Mouse (Mus musculus) cerebellum, adult 9-10 months (tissue): Measurements from ENCODE around the gene Dsp.

Experiments
- DNase-seq: peaks from one replicate; pipeline ENCODE4 v3.0.0; 2022

Gene Dsp

DNA sequence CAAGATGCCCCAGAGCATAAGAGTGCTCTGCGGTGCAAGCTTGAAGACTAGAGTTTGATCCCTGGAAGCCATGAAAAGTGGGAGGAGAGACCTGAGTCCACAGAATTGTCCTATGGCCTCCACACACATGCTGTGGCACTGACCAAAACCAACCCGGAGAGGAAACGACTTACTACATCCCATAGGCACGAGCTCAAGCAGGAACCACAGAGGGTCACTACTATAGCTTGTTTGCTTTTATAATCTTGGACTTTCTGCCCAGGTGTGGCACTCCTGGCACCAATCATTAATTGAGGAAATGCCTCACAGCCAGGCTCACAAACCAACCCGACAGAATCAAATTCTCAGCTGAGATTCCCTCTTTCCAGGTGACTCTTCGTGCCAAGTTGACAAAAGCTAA is 50.3 kb downstream of the Dsp start:
- DNase-seq: no peak

DNA sequence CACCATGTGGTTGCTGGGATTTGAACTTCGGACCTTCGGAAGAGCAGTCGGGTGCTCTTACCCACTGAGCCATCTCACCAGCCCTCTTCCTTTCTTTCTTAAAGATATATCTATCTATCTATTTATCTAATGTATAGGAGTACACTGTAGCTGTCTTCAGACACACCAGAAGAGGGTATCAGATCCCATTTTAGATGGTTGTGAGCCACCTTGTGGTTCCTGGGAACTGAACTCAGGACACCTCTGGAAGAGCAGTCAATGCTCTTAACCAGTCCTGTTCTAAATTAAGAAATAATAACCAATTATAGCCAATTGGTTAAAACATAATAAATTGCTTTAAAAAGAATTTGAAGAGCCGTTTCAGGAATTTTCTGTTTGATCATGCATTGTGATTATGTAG is 53.1 kb downstream of the Dsp start:
- DNase-seq: peak; percentile 3

DNA sequence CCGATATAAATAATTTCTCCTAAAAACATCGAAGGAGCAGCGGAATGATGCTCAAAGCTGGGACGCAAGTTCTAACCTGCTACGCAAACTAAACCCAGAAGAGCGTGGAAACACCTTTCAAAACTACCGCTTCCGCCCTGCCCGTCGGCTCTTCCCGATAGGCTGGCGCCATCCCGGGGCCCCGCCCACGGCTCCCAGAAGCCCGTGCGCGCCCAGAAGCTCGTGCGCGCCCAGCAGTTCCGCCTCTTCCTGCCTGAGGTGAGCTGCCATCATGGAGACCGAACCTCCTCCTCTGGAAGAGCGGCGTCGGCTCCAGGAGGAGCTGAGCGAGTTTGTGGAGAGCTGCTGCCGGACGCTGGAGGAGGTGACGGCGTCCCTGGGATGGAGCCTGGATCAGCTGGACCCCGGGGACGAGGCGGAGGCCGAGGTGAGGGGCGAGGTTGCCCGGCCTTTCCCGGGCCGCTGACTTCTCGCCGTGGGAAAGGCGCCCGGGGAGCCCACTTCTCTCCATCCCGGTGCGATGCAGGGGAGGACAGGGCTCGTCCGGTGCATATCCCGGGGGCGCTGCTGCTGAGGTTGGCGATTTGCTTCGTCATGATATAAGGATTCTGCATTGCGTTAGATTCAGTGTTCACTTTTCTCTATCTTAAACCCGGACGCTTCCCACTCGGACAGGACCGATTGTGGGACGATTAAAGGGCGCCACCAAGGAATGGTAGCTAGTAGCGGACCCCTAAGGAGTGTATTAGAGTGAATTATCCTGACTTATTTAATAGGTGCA is 53.8 kb downstream of the Dsp start, which contains the start of gene Snrnp48:
Gene Snrnp48 (plus strand): TSS at position 237 of the 781 bp plus-strand sequence.
- DNase-seq: peak; percentile 82

DNA sequence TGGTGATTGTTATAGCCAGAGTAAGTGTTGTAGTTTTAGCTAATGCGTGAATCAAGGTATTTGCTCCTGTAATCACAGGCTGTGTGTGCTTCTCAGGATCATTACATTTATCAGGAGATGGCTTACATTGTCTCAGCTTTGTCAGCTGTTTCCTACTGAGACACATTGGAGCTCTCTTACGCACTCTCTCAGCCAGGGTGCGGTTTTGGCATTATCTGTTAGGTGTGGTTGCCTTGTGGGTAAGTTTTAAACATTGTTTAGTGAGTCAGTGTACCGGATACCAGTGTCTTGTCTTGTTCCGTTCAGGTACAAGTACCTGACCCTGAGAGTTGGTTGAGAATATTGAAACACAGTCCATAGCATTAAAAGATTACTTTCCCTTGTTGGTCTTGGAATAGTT is 60.0 kb downstream of the Dsp start:
- no peak for DNase-seq

DNA sequence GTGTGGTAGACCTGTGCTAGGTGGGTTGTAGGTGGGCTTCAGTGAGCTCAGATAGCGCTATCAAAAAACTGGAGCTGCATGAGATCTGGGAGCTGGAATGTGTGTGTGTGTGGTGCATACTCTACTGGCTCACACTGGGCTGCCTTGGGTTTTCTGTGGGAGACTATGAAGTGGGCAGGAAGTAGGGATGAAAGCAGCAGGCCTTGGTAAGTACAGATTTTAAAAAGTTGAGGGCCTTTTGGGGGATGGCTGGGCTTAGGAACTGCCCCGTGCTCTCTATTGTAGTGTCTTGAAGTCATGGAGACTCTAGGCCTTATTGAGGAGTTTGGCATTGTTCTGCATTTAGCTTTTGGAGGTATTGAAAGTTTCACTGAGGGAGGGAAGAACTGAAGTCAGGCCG is 67.6 kb downstream of the Dsp start:
- DNase-seq: no peak

DNA sequence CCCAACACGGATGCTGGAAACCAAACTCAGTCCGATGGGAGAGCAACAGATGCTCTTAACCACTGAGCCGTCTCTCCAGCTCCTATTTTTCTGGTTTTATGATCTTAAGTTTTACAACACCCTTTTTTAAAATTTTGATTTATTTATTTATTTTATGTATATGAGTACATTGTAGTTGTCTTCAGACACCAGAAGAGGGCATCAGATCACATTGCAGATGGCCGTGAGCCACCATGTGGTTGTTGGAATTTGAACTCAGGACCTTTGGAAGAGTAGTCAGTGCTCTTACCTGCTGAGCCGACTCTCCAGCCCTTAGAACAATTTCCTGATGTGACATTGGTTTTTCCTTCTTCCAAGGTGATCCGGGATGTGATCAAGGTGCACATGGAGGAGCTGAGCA is 69.2 kb downstream of the Dsp start:
- DNase-seq: no peak

DNA sequence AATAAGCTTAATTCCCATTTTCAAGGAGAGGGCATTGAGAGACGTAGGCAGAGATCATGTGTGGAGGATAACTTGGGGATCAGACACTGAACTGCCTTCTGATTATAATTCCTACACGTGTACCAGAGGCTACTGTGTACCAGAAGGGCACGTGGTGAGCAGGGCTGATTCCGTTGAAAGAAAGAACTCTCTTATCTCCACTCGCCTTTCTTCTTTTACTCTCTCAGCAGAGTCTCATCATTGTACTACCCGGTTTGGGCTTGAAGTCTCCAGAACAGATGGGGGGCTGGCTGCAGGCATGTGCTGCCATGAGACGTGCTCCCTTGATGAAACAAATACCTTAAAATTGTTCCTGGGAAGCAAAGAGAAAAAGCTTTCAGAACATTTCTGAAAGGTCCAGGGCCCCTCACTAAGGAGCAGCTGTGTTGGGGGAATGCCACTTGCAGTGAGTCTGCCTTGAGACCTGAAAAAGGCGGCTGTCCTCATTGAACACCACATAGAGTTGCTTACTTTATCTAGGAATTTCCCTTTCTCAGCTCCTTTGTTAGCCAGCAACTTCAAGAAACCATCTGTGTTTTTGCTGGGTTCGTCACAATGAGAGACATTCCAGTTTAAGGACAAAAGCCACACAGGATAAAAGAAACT is 79.2 kb downstream of the Dsp start:
- no peak for DNase-seq

- no peak for DNase-seq
Measured at GRCm38 (mm10) chr13:38232411-38232810, 81.3 kb downstream of the Dsp start.

- DNase-seq: no peak
Measured at GRCm38 (mm10) chr13:38232856-38233625, 81.9 kb downstream of the Dsp start.

GRCm38 (mm10) chr13:38234651-38235050 is 83.6 kb downstream of the Dsp start:
- no peak for DNase-seq

- DNase-seq: no peak
Measured at GRCm38 (mm10) chr13:38235370-38235769, 84.3 kb downstream of the Dsp start.

GRCm38 (mm10) chr13:38248151-38248550 is 97.1 kb downstream of the Dsp start:
- no peak for DNase-seq
